Mouse (Mus musculus) E14TG2a.4 (cell line): ENCODE data around the gene Unc13c.

ENCODE experiments used
- H3K27me3 ChIP-seq: 2 replicates; pipeline ENCODE4 v1.6.1; 2014; ENCODE audit warnings: low read length, control low read depth; ENCODE audit not compliant: insufficient read depth
- H3K36me3 ChIP-seq: 2 replicates; pipeline ENCODE4 v1.6.1; 2014; ENCODE audit warnings: low read length, control low read depth; ENCODE audit not compliant: insufficient read depth
- H3K4me1 ChIP-seq: replicated peaks from 2 replicates; pipeline ENCODE4 v1.6.1; 2014; ENCODE audit warnings: low read depth, low read length, control low read depth
- H3K4me3 ChIP-seq: replicated peaks from 2 replicates; pipeline ENCODE4 v1.5.1; 2014; ENCODE audit warnings: mild to moderate bottlenecking, low read length
- H3K9me3 ChIP-seq: 2 replicates; pipeline ENCODE4 v1.6.1; 2014; ENCODE audit warnings: low read length, control low read depth
- CTCF ChIP-seq: conservative IDR thresholded peaks from 2 replicates; pipeline ENCODE4 v1.5.1; 2014; ENCODE audit warnings: low read length
- NANOG ChIP-seq: IDR thresholded peaks from 2 replicates; pipeline ENCODE4 v1.6.1; 2014; ENCODE audit warnings: borderline replicate concordance, low read length, mixed read lengths
- POU5F1 ChIP-seq: IDR thresholded peaks from 2 replicates; pipeline ENCODE4 v1.6.1; 2014; ENCODE audit warnings: low read length, borderline replicate concordance

Unc13c gene

DNA sequence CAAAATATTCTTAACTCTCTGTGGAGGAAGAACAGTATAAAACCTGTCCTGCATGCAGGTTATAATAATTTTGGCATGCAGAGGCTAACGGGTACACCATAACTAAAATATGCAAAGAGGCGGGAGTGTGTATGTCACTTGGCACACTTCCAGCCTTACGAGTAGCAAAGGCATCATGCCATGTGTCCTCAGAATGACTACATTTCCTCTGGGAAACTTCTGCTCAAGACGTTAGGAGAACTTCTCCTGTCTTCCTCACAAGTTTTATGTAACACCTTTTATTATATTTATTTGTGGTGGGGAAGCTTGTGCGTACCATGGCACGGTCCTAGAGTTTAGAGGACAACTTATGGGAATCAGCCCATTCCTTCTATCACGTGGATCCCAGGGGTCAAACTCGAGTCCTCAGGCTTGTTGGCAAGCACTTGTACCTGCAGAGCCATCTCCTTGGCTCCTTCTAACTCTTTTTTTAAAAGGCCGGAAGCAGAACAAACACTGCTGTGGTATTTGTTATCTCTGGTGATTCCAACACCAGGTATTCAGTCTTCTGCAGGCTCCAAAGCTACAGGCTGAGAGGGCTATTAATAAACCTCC, 3.3 kb downstream of the Unc13c start:
- no peaks in the 10 kb centered on the region for H3K36me3 ChIP-seq
- peaks cover 12% of the 10 kb centered on the region for H3K27me3 ChIP-seq
- no peaks in the 10 kb centered on the region for H3K9me3 ChIP-seq
- TF ChIP-seq POU5F1 (no peak), CTCF (no peak), NANOG (no peak)
- H3K4me1 ChIP-seq = peaks cover 4% of the 10 kb centered on the region; the same call in 1 of the 2 replicates
- H3K4me3 ChIP-seq = no peak overlapping the region

DNA sequence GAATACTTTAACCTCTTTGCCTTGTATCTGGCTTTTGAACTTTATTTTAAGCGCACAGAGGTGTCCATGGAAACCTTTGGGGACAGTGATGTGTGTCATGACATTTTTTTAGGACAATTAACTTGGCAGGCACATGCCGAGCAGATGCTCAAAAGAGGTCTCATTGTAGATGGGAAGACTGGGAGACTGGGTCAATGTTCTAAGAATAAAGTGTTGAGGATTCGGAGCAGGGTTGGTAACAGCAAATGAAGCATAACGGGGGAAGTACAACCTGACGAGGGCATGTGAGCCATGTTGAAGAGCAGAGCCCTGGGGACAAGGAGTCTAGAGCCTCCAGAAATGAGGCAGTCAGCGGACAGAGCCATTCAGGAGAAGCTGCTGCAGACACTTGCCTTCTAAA, 6.3 kb downstream of the Unc13c start:
- TF ChIP-seq CTCF = no peak
- no peak for TF ChIP-seq POU5F1
- TF ChIP-seq NANOG = no peak
- Histone ChIP-seq H3K36me3 (no peaks in the 10 kb centered on the region), H3K9me3 (no peaks in the 10 kb centered on the region), H3K4me3 (no peak overlapping the region), H3K27me3 (0 out of 2 replicates have a peak, but pooled peaks cover 3% of the 10 kb centered on the region), H3K4me1 (no peaks in the 10 kb centered on the region)

DNA sequence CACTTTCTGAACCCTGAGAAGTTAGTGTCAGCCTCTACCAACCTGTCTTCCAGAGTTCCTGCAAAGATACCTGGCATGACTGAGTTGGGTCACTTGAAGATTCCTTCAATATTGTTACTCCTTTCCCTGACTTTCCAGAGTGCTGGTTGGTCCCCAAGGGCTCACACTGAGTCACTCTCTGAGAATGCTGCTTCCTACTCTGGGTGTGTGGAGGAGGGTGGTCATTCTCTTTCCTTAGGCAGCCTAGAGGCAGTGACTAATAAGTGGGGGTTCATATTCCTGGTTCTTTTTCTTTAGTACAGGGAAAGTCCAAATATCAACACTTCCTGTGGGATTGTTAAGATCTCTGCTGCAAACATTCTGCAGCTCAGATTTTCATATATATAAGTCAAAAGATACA, 16.4 kb downstream of the Unc13c start:
- Histone ChIP-seq H3K4me1 (no peaks in the 10 kb centered on the region), H3K4me3 (no peak overlapping the region), H3K27me3 (no peaks in the 10 kb centered on the region), H3K36me3 (no peaks in the 10 kb centered on the region), H3K9me3 (no peaks in the 10 kb centered on the region)
- TF ChIP-seq NANOG = no peak
- no peak for TF ChIP-seq POU5F1
- no peak for TF ChIP-seq CTCF

GRCm38 (mm10) chr9:73951586-73951985, 17.2 kb downstream of the Unc13c start:
- Histone ChIP-seq H3K4me3 (no peak overlapping the region), H3K4me1 (no peaks in the 10 kb centered on the region), H3K9me3 (no peaks in the 10 kb centered on the region), H3K36me3 (no peaks in the 10 kb centered on the region), H3K27me3 (no peaks in the 10 kb centered on the region)
- TF ChIP-seq CTCF (no peak), NANOG (no peak)

GRCm38 (mm10) chr9:73934844-73935243, 33.9 kb downstream of the Unc13c start:
- no peaks in the 10 kb centered on the region for H3K4me1 ChIP-seq
- peaks cover 7% of the 10 kb centered on the region; the same call in 1 of the 2 replicates for H3K27me3 ChIP-seq
- TF ChIP-seq POU5F1 = no peak
- TF ChIP-seq CTCF = no peak
- TF ChIP-seq NANOG = no peak

GRCm38 (mm10) chr9:73931988-73932387, 36.8 kb downstream of the Unc13c start:
- Histone ChIP-seq H3K36me3 (no peaks in the 10 kb centered on the region), H3K4me3 (no peak overlapping the region), H3K9me3 (peaks cover 11% of the 10 kb centered on the region), H3K4me1 (no peaks in the 10 kb centered on the region), H3K27me3 (peaks cover 7% of the 10 kb centered on the region; the same call in 1 of the 2 replicates)
- TF ChIP-seq CTCF (no peak), POU5F1 (no peak), NANOG (no peak)

More at GRCm38 (mm10) chr9:73934844-73935243, 33.9 kb downstream of the Unc13c start:
- H3K36me3 ChIP-seq = no peaks in the 10 kb centered on the region
- H3K4me3 ChIP-seq = no peak overlapping the region
- H3K9me3 ChIP-seq = peaks cover 11% of the 10 kb centered on the region

DNA sequence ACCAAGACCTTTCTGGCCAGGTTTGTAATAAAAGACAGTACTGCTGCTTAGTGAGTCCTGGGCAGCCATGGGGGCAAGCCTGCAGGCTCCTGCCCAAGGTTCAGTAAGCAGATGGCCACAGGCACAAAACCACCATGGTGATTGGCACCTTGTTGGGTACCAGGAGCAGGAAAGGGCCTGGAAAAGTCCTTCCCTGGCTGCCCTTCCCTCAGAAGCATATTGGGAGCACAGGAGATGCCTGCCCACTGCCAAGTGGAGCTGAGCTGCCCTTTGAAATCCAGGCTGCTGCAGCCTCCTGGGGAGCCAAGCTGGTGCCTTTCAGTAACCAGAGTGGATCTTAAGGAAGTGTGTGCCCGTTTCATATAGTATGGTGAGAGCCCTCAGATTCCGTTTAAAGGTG, 41.5 kb downstream of the Unc13c start:
- no peaks in the 10 kb centered on the region for H3K4me1 ChIP-seq
- H3K4me3 ChIP-seq = no peak overlapping the region
- peaks cover 4% of the 10 kb centered on the region; the same call in 1 of the 2 replicates for H3K27me3 ChIP-seq
- TF ChIP-seq NANOG (no peak), CTCF (no peak), POU5F1 (no peak)
- peaks cover 5% of the 10 kb centered on the region; the same call in 1 of the 2 replicates for H3K9me3 ChIP-seq
- no peaks in the 10 kb centered on the region for H3K36me3 ChIP-seq

GRCm38 (mm10) chr9:73922449-73923115, 46.2 kb downstream of the Unc13c start:
- no peaks in the 10 kb centered on the region for H3K36me3 ChIP-seq
- TF ChIP-seq NANOG = no peak
- TF ChIP-seq CTCF = no peak
- TF ChIP-seq POU5F1 = no peak
- no peaks in the 10 kb centered on the region for H3K4me1 ChIP-seq
- H3K9me3 ChIP-seq = no peaks in the 10 kb centered on the region
- H3K4me3 ChIP-seq = no peak overlapping the region
- H3K27me3 ChIP-seq = no peaks in the 10 kb centered on the region

DNA sequence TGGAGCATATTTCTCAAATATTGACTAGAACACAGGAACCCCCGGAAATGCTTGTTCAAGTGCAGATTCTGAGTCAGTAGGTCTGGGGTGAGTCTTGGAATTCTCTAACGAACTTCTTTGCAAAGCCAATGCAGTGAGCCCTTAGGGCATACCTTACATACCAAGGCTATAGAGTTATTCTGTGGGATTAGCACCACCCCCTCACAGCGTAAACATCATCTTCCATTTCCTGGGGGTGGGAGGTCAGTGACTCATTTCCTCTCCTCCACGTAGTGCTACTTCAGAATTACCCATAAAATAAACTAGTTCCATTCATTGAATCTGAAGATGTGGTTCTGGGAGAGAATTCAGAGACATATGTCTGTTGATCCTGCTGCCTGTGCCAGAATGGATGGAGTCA, 62.8 kb downstream of the Unc13c start:
- Histone ChIP-seq H3K4me1 (no peaks in the 10 kb centered on the region), H3K27me3 (no peaks in the 10 kb centered on the region), H3K36me3 (no peaks in the 10 kb centered on the region), H3K9me3 (peaks cover 16% of the 10 kb centered on the region), H3K4me3 (no peak overlapping the region)
- TF ChIP-seq NANOG (no peak), POU5F1 (no peak), CTCF (no peak)
